Mouse (Mus musculus): ENCODE results near the gene Wfikkn2. TPM values are rescaled to one million over a fixed set of nuclear protein-coding genes. Genes with fewer than 3 reads are reported as not detected.

Gene Wfikkn2
- polyA plus RNA-seq, 1 experiment: 0.75 TPM

- Histone ChIP-seq H3K4me1 (ENCODE audit: control insufficient read depth, insufficient read depth, low read length) (no peaks in the 10 kb centered on the region), H3K27me3 (ENCODE audit: control insufficient read depth, insufficient read depth, low read length) (no peaks in the 10 kb centered on the region), H3K4me3 (replicated peaks; ENCODE audit: insufficient read depth, low read depth, low read length) (no peak overlapping the region), H3K27ac (ENCODE audit: insufficient read depth, low read length) (no peak overlapping the region)
- no peak for DNase-seq
- 91% methylated on average over 10 of the region's 10 CpGs for WGBS
- TF ChIP-seq CTCF (IDR thresholded peaks at IDR 0.05; ENCODE audit: borderline replicate concordance, insufficient read depth, low read depth, low read length) (no peak), POLR2A (IDR thresholded peaks at IDR 0.05; ENCODE audit: borderline replicate concordance, insufficient read depth, low read length) (no peak)
These were observed 7.9 kb upstream of the Wfikkn2 start for GRCm38 (mm10) chr11:94253691-94254090.

DNA sequence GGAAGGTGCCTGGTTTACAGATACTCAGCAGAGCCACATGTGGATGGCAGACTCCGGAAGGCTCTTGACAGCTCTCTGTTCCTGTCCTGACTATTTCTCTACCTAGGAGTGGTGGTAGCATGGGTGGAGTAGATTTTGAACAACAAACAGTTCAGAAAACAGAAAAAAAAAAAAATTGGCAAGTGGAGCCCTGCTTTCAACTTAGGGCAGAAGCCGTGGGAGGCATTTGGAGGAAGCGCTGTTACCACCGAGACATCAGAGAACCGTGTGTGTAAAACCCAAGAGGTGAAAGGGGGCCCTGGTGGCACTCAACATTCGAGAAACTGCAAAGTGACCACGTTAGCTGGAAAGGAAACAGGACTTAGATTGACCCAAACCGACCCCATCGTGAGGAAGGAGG, 7.4 kb upstream of the Wfikkn2 start:
- H3K27ac ChIP-seq (ENCODE audit: insufficient read depth, low read length): no peak overlapping the region
- no peaks in the 10 kb centered on the region for H3K4me1 ChIP-seq (ENCODE audit: control insufficient read depth, insufficient read depth, low read length)
- no peak for TF ChIP-seq CTCF (IDR thresholded peaks at IDR 0.05; ENCODE audit: borderline replicate concordance, insufficient read depth, low read depth, low read length)
- no peak for TF ChIP-seq POLR2A (IDR thresholded peaks at IDR 0.05; ENCODE audit: borderline replicate concordance, insufficient read depth, low read length)
- H3K27me3 ChIP-seq (ENCODE audit: control insufficient read depth, insufficient read depth, low read length): no peaks in the 10 kb centered on the region
- no peak overlapping the region for H3K4me3 ChIP-seq (replicated peaks; ENCODE audit: insufficient read depth, low read depth, low read length)
- DNase-seq: no peak
- WGBS: 84% methylated on average over 9 of the region's 9 CpGs

DNA sequence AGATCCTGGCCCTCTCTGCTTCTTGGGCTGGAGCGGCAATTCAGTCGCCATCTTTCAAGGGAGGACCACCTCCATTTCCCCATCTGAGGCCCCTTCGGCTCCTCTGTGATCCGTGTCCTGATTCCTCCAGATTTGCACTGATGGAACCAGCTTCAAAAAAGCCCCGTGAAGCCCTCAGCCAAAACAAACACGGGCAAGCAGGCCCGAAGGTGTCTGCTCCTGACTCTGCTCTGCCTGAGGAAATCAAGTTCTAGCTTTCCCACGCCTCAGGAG, 920 bp upstream of the Wfikkn2 start:
- TF ChIP-seq POLR2A (IDR thresholded peaks at IDR 0.05; ENCODE audit: borderline replicate concordance, insufficient read depth, low read length): no peak
- no peak for TF ChIP-seq CTCF (IDR thresholded peaks at IDR 0.05; ENCODE audit: borderline replicate concordance, insufficient read depth, low read depth, low read length)
- H3K4me1 ChIP-seq (ENCODE audit: control insufficient read depth, insufficient read depth, low read length): peaks cover 6% of the 10 kb centered on the region
- no peak overlapping the region for H3K27ac ChIP-seq (ENCODE audit: insufficient read depth, low read length)
- WGBS: 64% methylated on average over 8 of the region's 8 CpGs
- no peak overlapping the region for H3K4me3 ChIP-seq (replicated peaks; ENCODE audit: insufficient read depth, low read depth, low read length)
- H3K27me3 ChIP-seq (ENCODE audit: control insufficient read depth, insufficient read depth, low read length): no peaks in the 10 kb centered on the region
- DNase-seq: no peak

GRCm38 (mm10) chr11:94244385-94244784, 1.4 kb downstream of the Wfikkn2 start:
- peaks cover 10% of the 10 kb centered on the region for H3K4me1 ChIP-seq (ENCODE audit: control insufficient read depth, insufficient read depth, low read length)
- no peak overlapping the region for H3K27ac ChIP-seq (ENCODE audit: insufficient read depth, low read length)
- DNase-seq: peak in 1 of 2 experiments; percentile 5
- TF ChIP-seq POLR2A (IDR thresholded peaks at IDR 0.05; ENCODE audit: borderline replicate concordance, insufficient read depth, low read length) (no peak), CTCF (IDR thresholded peaks at IDR 0.05; ENCODE audit: borderline replicate concordance, insufficient read depth, low read depth, low read length) (no peak)
- no peaks in the 10 kb centered on the region for H3K27me3 ChIP-seq (ENCODE audit: control insufficient read depth, insufficient read depth, low read length)
- WGBS: 51% methylated on average over 9 of the region's 9 CpGs
- H3K4me3 ChIP-seq (replicated peaks; ENCODE audit: insufficient read depth, low read depth, low read length): no peak overlapping the region

- peaks cover 10% of the 10 kb centered on the region for H3K4me1 ChIP-seq (ENCODE audit: control insufficient read depth, insufficient read depth, low read length)
- TF ChIP-seq CTCF (IDR thresholded peaks at IDR 0.05; ENCODE audit: borderline replicate concordance, insufficient read depth, low read depth, low read length) (no peak), POLR2A (IDR thresholded peaks at IDR 0.05; ENCODE audit: borderline replicate concordance, insufficient read depth, low read length) (no peak)
- H3K27ac ChIP-seq (ENCODE audit: insufficient read depth, low read length): no peak overlapping the region
- no peaks in the 10 kb centered on the region for H3K27me3 ChIP-seq (ENCODE audit: control insufficient read depth, insufficient read depth, low read length)
- WGBS: 67% methylated on average over 15 of the region's 15 CpGs
- DNase-seq: no peak
- H3K4me3 ChIP-seq (replicated peaks; ENCODE audit: insufficient read depth, low read depth, low read length): no peak overlapping the region
These were observed 2.2 kb downstream of the Wfikkn2 start for GRCm38 (mm10) chr11:94243422-94244180.

GRCm38 (mm10) chr11:94242760-94243421, 2.9 kb downstream of the Wfikkn2 start:
- no peak for TF ChIP-seq CTCF (IDR thresholded peaks at IDR 0.05; ENCODE audit: borderline replicate concordance, insufficient read depth, low read depth, low read length)
- TF ChIP-seq POLR2A (IDR thresholded peaks at IDR 0.05; ENCODE audit: borderline replicate concordance, insufficient read depth, low read length): no peak
- Histone ChIP-seq H3K4me3 (replicated peaks; ENCODE audit: insufficient read depth, low read depth, low read length) (no peak overlapping the region), H3K27me3 (ENCODE audit: control insufficient read depth, insufficient read depth, low read length) (no peaks in the 10 kb centered on the region), H3K27ac (ENCODE audit: insufficient read depth, low read length) (no peak overlapping the region), H3K4me1 (ENCODE audit: control insufficient read depth, insufficient read depth, low read length) (peaks cover 10% of the 10 kb centered on the region)
- WGBS: 57% methylated on average over 29 of the region's 29 CpGs
- DNase-seq: peak in 1 of 2 experiments; percentile 7

- 30% methylated on average over 9 of the region's 9 CpGs for WGBS
- no peak for TF ChIP-seq CTCF (IDR thresholded peaks at IDR 0.05; ENCODE audit: borderline replicate concordance, insufficient read depth, low read depth, low read length)
- no peak for TF ChIP-seq POLR2A (IDR thresholded peaks at IDR 0.05; ENCODE audit: borderline replicate concordance, insufficient read depth, low read length)
- no peak overlapping the region for H3K4me3 ChIP-seq (replicated peaks; ENCODE audit: insufficient read depth, low read depth, low read length)
- peaks cover 7% of the 10 kb centered on the region; the same call in 1 of the 2 replicates for H3K4me1 ChIP-seq (ENCODE audit: control insufficient read depth, insufficient read depth, low read length)
- no peaks in the 10 kb centered on the region for H3K27me3 ChIP-seq (ENCODE audit: control insufficient read depth, insufficient read depth, low read length)
- H3K27ac ChIP-seq (ENCODE audit: insufficient read depth, low read length): no peak overlapping the region
- DNase-seq: no peak
These were observed 6.1 kb downstream of the Wfikkn2 start for GRCm38 (mm10) chr11:94239706-94240105.

- Histone ChIP-seq H3K27ac (ENCODE audit: insufficient read depth, low read length) (no peak overlapping the region), H3K4me3 (replicated peaks; ENCODE audit: insufficient read depth, low read depth, low read length) (no peak overlapping the region), H3K27me3 (ENCODE audit: control insufficient read depth, insufficient read depth, low read length) (no peaks in the 10 kb centered on the region), H3K4me1 (ENCODE audit: control insufficient read depth, insufficient read depth, low read length) (peaks cover 7% of the 10 kb centered on the region; the same call in 1 of the 2 replicates)
- DNase-seq: no peak
- TF ChIP-seq CTCF (IDR thresholded peaks at IDR 0.05; ENCODE audit: borderline replicate concordance, insufficient read depth, low read depth, low read length) (no peak), POLR2A (IDR thresholded peaks at IDR 0.05; ENCODE audit: borderline replicate concordance, insufficient read depth, low read length) (no peak)
- WGBS: 95% methylated on average over 8 of the region's 8 CpGs
These were observed 7.0 kb downstream of the Wfikkn2 start for GRCm38 (mm10) chr11:94238786-94239185.

All from cerebellum, adult 2 months (tissue).